Mouse (Mus musculus) neural tube, embryonic 12.5 days (tissue): ENCODE data around the gene Pcsk5. TPM values are rescaled to one million over a fixed set of nuclear protein-coding genes. Genes with fewer than 3 reads are reported as not detected.

Experiments
- ATAC-seq: fragments of 200-750 bp; cut with Nextera tagmentation; 2 replicates; pipeline ENCODE4 v1.8.0; 2017; ENCODE audit warnings: low read depth, mild to moderate bottlenecking, moderate TSS enrichment, moderate library complexity; ENCODE audit not compliant: low FRiP score
- H3K27ac ChIP-seq: fragments of 300-500 bp; sonication (generic); 2 replicates; pipeline ENCODE4 v1.5.1; 2016
- H3K27me3 ChIP-seq: fragments of 300-500 bp; sonication (generic); replicated peaks from 2 replicates; pipeline ENCODE4 v1.6.1; 2016; ENCODE audit warnings: mild to moderate bottlenecking
- H3K36me3 ChIP-seq: fragments of 300-500 bp; sonication (generic); 2 replicates; pipeline ENCODE4 v1.6.1; 2016; ENCODE audit warnings: mild to moderate bottlenecking
- H3K4me1 ChIP-seq: fragments of 300-500 bp; sonication (generic); 2 replicates; pipeline ENCODE4 v1.6.1; 2016
- H3K4me2 ChIP-seq: fragments of 300-500 bp; sonication (generic); replicated peaks from 2 replicates; pipeline ENCODE4 v1.6.1; 2016; ENCODE audit warnings: mild to moderate bottlenecking
- H3K4me3 ChIP-seq: fragments of 300-500 bp; sonication (generic); 2 replicates; pipeline ENCODE4 v1.5.1; 2016
- H3K9ac ChIP-seq: fragments of 300-500 bp; sonication (generic); 2 replicates; pipeline ENCODE4 v1.6.1; 2016; ENCODE audit warnings: mild to moderate bottlenecking
- H3K9me3 ChIP-seq: fragments of 300-500 bp; sonication (generic); 2 replicates; pipeline ENCODE4 v1.6.1; 2016; ENCODE audit warnings: mild to moderate bottlenecking
- WGBS: fragments of 180-500 bp; shearing (Covaris S2); methylation state at CpG from one replicate; pipeline ENCODE4 v1.1.7; 2016; 5-methylcytosine and 5-hydroxymethylcytosine counted together
- polyA plus RNA-seq: library from polyadenylated mRNA; unstranded; fragments of >200 nt; fragmentation: Nextera tagmentation; extraction: Ambion mirVana; gene quantifications from 2 replicates; pipeline ENCODE4 v1.2.1, GENCODE M21; 2016

Pcsk5 gene
- polyA plus RNA-seq, 1 experiment from 2014 or later: 10.4 TPM

DNA sequence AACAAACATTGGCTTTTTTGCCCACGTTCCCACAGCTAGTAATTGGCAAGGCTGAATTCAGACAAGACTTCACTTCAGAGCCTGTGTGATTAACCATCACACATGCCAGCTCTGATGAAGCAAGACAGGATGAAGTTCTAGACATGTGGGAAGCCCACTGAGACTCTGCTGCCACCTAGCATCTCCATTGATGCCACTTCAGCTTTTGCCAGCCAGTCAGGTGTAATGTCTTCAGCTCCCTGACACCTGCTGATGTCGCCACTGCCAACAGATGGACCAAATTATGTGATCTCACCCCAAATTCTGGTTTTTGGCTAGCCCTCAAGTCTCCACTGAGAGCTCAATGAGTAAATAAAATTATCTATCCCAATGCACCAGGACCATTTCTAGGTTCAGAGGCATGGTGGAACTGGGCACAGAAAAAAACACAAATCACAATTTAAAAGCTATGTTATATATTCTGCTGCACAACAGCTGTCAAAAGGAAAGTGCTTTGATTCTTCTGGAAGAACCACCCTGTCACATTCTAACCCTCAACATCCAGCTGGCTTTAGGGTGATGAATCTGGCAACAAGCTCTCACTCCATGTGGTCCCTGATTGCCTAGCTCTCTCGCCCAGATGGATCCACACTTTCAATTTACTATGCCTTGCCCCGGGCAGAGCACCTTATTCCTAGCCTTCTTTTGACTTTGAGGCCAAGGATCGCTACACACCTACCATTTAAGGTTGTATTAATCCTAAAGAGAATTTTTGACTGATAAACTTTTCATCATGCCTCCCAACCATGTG lies 67.6 kb downstream of the Pcsk5 start:
- ATAC-seq: no peak
- H3K27me3 ChIP-seq: no peaks in the 10 kb centered on the region
- no peak overlapping the region for H3K4me3 ChIP-seq
- no peak overlapping the region for H3K27ac ChIP-seq
- no peaks in the 10 kb centered on the region for H3K9me3 ChIP-seq
- 84% methylated on average over 5 of the region's 5 CpGs for WGBS
- H3K4me1 ChIP-seq: no peaks in the 10 kb centered on the region
- no peaks in the 10 kb centered on the region for H3K36me3 ChIP-seq
- no peak overlapping the region for H3K4me2 ChIP-seq
- H3K9ac ChIP-seq: no peak overlapping the region

DNA sequence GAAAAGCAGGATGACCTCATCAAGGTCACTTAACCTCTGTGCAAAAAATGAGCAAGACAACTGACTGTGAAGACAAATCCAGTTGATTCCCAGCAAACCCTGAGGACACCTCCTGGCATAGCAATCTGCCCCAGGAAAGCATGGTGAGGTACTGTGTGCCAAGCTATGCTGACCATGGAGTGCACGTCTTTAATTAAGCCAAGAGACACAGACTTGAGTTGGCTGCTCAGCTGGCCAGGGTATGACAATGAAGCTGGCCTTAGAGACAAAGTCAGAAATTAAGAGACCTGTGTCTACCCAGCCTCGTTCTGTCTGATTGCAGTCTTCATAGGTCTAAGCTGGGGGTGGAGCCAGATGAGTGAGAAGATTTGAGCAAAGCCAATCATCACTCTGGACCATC lies 72.4 kb downstream of the Pcsk5 start:
- Histone ChIP-seq H3K36me3 (no peaks in the 10 kb centered on the region), H3K27ac (no peak overlapping the region)
- 86% methylated on average over 2 of the region's 2 CpGs for WGBS

DNA sequence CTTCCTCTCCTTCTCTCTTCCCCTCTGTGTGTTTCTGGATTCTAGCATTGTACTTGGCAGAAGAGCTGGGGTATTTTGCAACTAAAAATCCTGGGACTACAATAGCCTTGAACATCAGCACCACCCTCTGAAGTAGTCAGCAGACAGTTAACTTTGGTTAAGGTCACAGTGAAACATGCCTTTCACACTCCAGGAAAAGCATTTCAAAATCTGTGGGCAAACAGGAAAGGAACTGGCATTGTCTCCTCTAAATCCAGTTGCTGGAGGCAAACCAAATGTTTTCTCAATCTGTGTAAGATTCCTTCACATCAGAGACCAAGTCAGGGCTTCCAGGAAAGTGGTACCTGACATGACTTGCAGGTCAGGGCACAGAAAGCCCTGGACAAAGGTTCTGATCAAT lies 74.7 kb downstream of the Pcsk5 start:
- H3K9ac ChIP-seq: no peak overlapping the region
- H3K4me2 ChIP-seq: no peak overlapping the region
- H3K4me3 ChIP-seq: no peak overlapping the region
- H3K36me3 ChIP-seq: no peaks in the 10 kb centered on the region
- ATAC-seq: no peak
- no peaks in the 10 kb centered on the region for H3K4me1 ChIP-seq
- no peak overlapping the region for H3K27ac ChIP-seq
- no peaks in the 10 kb centered on the region for H3K27me3 ChIP-seq
- H3K9me3 ChIP-seq: no peaks in the 10 kb centered on the region

More for the DNA sequence above, 72.4 kb downstream of the Pcsk5 start:
- no peaks in the 10 kb centered on the region for H3K4me1 ChIP-seq
- ATAC-seq: no peak
- H3K4me3 ChIP-seq: no peak overlapping the region
- H3K9ac ChIP-seq: no peak overlapping the region
- no peak overlapping the region for H3K4me2 ChIP-seq
- no peaks in the 10 kb centered on the region for H3K27me3 ChIP-seq
- H3K9me3 ChIP-seq: no peaks in the 10 kb centered on the region

DNA sequence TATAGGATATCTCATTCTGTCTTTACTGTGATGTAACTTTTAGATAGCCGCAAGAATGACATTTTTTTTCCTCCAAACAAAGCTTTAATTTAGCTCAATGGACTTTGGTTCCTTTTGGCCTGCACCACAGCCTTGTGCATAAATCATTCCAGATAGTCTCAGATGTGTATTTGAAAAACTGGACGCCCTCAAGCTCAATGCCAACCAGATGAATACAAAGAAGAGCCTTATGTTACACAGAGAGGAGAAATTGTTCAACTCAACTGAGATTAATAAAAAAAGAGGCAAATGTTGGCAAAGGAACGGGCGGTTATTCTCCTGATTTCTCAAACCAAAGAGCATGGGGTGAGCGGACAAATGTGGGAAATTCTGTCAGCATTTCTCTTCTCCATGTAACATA lies 75.8 kb downstream of the Pcsk5 start:
- 60% methylated on average over 5 of the region's 5 CpGs for WGBS
- Histone ChIP-seq H3K27me3 (no peaks in the 10 kb centered on the region), H3K4me1 (no peaks in the 10 kb centered on the region), H3K4me3 (no peak overlapping the region), H3K9me3 (no peaks in the 10 kb centered on the region), H3K36me3 (no peaks in the 10 kb centered on the region), H3K9ac (no peak overlapping the region), H3K4me2 (no peak overlapping the region), H3K27ac (no peak overlapping the region)
- ATAC-seq: no peak

DNA sequence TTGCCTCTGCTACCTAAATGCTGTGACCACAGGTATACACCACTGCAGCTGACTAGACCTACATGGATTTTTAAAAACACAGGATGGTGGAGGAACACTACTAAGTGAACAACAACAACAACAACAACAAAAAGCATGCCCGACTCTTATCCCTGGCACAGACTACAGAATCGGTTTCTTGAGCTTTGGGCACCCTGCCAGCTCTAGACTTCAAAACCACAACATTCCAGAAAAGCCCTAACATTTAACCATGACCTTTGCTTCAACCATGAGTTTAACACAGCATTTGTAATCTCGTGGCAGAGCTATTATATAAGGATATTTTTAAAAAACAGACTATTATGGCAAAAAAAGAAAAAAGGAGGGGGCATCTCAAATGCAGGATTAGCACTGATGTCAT lies 84.6 kb downstream of the Pcsk5 start:
- H3K4me2 ChIP-seq: no peak overlapping the region
- H3K27ac ChIP-seq: no peak overlapping the region
- H3K27me3 ChIP-seq: no peaks in the 10 kb centered on the region
- H3K4me1 ChIP-seq: no peaks in the 10 kb centered on the region
- 80% methylated on average over 3 of the region's 3 CpGs for WGBS
- H3K9me3 ChIP-seq: no peaks in the 10 kb centered on the region
- H3K36me3 ChIP-seq: no peaks in the 10 kb centered on the region
- no peak overlapping the region for H3K9ac ChIP-seq
- no peak for ATAC-seq
- H3K4me3 ChIP-seq: no peak overlapping the region

DNA sequence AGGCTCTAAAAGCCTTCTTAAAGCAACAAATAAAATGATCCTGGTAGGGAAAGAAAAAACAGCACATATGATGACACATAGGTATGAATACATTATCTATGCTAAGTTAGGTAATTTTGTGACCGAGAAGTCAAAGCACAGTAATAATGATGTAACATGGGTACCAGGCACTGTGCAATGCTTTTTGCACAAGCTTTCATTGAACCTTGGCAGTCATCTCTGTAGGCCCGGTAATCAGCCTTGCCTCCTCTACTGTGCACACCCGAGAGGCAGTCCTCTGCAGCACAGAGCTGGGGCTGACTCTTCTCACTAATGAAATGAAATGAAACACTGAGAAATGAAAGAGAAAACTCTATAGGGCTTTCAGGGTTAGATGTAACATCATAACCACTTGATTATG lies 89.1 kb downstream of the Pcsk5 start:
- ATAC-seq: no peak
- H3K27me3 ChIP-seq: no peaks in the 10 kb centered on the region
- H3K4me1 ChIP-seq: no peaks in the 10 kb centered on the region
- H3K9me3 ChIP-seq: no peaks in the 10 kb centered on the region
- WGBS: 91% methylated on average over 3 of the region's 3 CpGs
- no peak overlapping the region for H3K27ac ChIP-seq
- no peaks in the 10 kb centered on the region for H3K36me3 ChIP-seq
- H3K4me2 ChIP-seq: no peak overlapping the region
- H3K9ac ChIP-seq: no peak overlapping the region
- no peak overlapping the region for H3K4me3 ChIP-seq

DNA sequence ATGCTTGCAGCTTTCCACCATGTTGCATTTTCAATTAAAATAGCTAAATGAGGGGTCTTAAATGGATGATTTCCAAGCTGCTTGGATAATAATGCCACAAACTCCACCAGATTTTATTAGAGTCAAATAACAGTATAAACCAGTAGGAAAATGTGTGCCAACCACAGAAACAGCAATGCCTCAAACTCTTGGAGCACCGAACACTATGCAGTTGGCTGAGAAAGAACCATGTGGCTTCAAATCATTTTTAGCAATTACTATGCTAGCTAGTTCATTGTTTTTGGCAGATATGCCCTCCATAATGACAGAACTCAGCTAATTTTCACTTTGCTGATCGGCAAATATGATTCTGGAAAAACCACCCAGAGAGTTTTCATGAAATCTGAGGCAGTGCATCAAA lies 92.1 kb downstream of the Pcsk5 start:
- Histone ChIP-seq H3K27me3 (no peaks in the 10 kb centered on the region), H3K27ac (no peak overlapping the region), H3K4me3 (no peak overlapping the region), H3K4me1 (no peaks in the 10 kb centered on the region), H3K4me2 (no peak overlapping the region), H3K9ac (no peak overlapping the region), H3K9me3 (no peaks in the 10 kb centered on the region), H3K36me3 (no peaks in the 10 kb centered on the region)
- 96% methylated on average over 2 of the region's 2 CpGs for WGBS
- ATAC-seq: no peak

DNA sequence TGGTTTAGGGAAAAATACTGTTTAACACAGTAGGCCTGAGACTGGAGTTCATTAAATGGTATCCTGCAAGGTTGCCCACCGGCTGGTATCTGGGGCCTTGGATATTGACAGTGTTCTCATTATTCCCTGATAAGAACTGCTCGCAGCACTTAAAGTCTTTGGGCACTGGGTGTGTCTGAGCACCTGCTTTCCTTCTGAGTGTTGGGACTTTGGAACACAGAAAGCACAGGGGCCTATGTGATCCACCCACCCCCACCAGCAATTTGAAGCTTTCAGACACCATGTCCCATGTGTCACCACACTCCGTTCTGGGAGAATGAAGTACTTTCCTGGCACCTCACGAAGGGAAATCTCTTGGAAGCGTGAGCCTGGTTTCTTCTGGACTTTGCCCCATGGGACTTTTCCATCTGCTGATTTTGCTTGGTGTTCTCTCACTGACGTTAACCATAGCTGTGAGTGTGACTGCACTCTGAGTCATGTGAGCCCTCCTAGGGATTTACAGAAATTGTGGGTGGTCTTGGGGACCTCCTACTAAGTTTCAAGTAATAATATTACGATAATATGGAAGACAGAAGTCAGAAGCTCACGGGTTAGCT lies 92.9 kb downstream of the Pcsk5 start:
- H3K27me3 ChIP-seq: no peaks in the 10 kb centered on the region
- ATAC-seq: no peak
- WGBS: 83% methylated on average over 8 of the region's 8 CpGs
- no peak overlapping the region for H3K27ac ChIP-seq
- no peak overlapping the region for H3K9ac ChIP-seq
- no peaks in the 10 kb centered on the region for H3K36me3 ChIP-seq
- H3K4me2 ChIP-seq: no peak overlapping the region
- no peaks in the 10 kb centered on the region for H3K4me1 ChIP-seq
- no peaks in the 10 kb centered on the region for H3K9me3 ChIP-seq
- H3K4me3 ChIP-seq: no peak overlapping the region

DNA sequence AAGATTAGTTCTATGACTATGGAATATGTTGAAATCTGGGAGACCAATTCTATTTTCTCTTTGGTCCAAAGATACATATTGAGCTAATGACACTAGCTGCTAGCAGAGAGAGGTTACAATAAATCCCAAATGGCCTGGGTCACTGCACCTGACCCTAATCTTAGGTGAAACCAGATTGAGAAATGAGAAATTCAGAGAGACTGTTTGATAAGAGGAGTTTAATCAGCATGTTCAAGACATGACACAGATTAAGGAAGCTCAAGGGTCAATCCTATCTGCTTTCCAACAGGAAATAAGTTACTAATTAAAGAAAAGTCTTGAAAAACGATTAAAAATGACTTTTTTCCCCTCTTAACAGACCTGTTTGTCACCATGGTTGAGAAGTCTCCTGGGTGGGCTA lies 96.0 kb downstream of the Pcsk5 start:
- no peaks in the 10 kb centered on the region for H3K36me3 ChIP-seq

DNA sequence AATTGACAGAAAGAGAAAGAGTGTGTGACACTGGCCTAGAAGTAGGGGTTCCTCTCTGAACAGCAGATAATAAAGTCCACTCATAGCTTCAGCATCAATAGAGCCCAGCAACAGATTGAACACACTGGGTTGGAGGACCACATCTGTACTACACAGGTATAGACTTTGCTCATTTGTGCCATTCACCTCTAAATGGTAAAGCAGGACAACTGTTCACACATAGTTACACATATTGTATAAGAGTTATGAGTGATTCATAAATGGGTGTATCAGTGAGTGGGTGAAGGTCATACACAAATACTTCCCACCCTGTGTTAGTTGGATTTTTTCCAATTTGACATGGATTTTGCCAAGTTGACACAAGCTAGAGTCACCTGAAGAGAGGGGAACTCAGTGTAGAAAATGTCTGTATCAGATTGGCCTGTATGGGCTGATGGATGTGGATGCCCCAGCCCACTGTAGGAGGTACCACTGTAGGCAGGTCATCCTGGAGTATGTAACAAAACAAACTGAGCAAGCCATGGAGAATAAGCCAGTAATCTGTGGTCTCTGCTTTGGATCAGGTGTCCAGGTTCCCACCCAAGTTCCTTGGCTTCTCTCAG lies 104.7 kb downstream of the Pcsk5 start:
- ATAC-seq: no peak
- no peaks in the 10 kb centered on the region for H3K36me3 ChIP-seq
- H3K27me3 ChIP-seq: no peaks in the 10 kb centered on the region
- H3K4me2 ChIP-seq: no peak overlapping the region
- no peaks in the 10 kb centered on the region for H3K9me3 ChIP-seq
- H3K4me3 ChIP-seq: no peak overlapping the region
- no peak overlapping the region for H3K9ac ChIP-seq
- no peak overlapping the region for H3K27ac ChIP-seq
- H3K4me1 ChIP-seq: no peaks in the 10 kb centered on the region

More for the DNA sequence above, 96.0 kb downstream of the Pcsk5 start:
- no peaks in the 10 kb centered on the region for H3K9me3 ChIP-seq
- H3K4me1 ChIP-seq: no peaks in the 10 kb centered on the region
- no peaks in the 10 kb centered on the region for H3K27me3 ChIP-seq
- no peak overlapping the region for H3K9ac ChIP-seq
- no peak overlapping the region for H3K27ac ChIP-seq
- no peak overlapping the region for H3K4me2 ChIP-seq
- no peak overlapping the region for H3K4me3 ChIP-seq
- ATAC-seq: no peak
- 51% methylated on average over 1 of the region's 1 CpGs for WGBS

DNA sequence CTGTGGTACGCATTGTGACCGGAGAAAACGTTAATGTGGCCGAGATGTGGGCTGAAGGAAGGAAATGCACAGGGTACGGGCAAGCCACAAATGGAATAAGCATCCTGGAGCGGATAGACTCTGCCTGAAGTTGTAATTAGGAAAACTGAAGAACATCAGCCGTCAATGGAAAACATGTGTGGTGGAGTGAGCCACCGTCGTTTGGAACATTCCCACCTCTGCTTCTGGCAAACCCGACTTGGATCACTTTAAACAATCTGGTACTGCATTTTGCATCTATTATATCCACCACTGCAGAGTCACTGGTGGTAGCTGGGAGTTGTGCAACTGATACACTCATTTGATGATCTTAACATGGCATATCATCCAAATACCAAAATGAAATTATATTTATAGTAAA lies 120.4 kb downstream of the Pcsk5 start:
- Histone ChIP-seq H3K27ac (no peak overlapping the region), H3K27me3 (no peaks in the 10 kb centered on the region), H3K4me1 (no peaks in the 10 kb centered on the region), H3K36me3 (no peaks in the 10 kb centered on the region), H3K4me3 (no peak overlapping the region), H3K4me2 (no peak overlapping the region), H3K9ac (no peak overlapping the region), H3K9me3 (no peaks in the 10 kb centered on the region)
- WGBS: 84% methylated on average over 10 of the region's 10 CpGs
- ATAC-seq: no peak

DNA sequence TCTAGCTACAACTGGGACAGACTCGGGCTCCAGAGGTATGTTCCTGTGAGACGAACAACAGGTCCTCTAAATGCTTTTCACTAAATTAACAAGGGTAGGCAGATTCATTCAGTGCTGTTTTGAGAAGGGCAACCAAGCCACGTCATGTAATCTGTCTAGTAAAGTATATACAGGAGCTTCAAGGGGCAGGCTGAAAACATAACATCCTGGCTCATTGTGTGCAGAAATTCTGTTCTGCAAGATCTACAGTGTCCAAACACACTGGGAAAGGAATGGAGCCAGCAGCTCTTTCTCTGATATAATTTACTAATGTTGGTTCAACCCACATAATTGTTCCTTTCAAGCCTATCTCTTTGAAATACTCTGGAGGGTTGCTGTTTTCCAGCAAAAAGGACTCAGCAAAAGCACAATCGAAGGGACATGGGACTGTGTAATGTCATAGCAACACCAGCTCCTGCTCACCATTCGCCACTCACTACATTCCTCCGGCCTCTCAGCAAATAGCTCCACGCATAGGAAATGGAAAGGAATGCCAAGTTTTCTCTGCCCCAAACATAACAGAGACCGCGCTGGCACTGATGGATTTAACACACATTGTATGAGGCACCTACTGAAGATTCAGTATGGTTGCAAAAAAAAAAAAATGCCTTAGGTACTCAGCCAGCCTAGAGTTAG lies 122.0 kb downstream of the Pcsk5 start:
- ATAC-seq: no peak
- no peak overlapping the region for H3K27ac ChIP-seq
- no peaks in the 10 kb centered on the region for H3K27me3 ChIP-seq
- H3K4me1 ChIP-seq: no peaks in the 10 kb centered on the region
- no peak overlapping the region for H3K4me3 ChIP-seq
- no peaks in the 10 kb centered on the region for H3K36me3 ChIP-seq
- H3K4me2 ChIP-seq: no peak overlapping the region
- H3K9ac ChIP-seq: no peak overlapping the region
- no peaks in the 10 kb centered on the region for H3K9me3 ChIP-seq
- 74% methylated on average over 9 of the region's 9 CpGs for WGBS
